Mouse (Mus musculus) heart, postnatal 0 days (tissue): ENCODE data around the gene Rsu1.

Experiments used
- CTCF ChIP-seq: IDR thresholded peaks from 2 replicates; pipeline ENCODE4 v1.5.1; 2016; ENCODE audit warnings: antibody characterized with exemption, control low read depth, low read depth
- EP300 ChIP-seq: IDR thresholded peaks from 2 replicates; pipeline ENCODE4 v1.6.1; 2016; ENCODE audit warnings: antibody characterized with exemption, low read depth

- TF ChIP-seq CTCF: no peak
- no peak for TF ChIP-seq EP300
These were observed 75.7 kb downstream of the Rsu1 start for GRCm38 (mm10) chr2:13195540-13195939.
